Mouse (Mus musculus) liver, embryonic 12.5 days (tissue): ENCODE measurements around the gene Slamf7. TPM values are rescaled to one million over a fixed set of nuclear protein-coding genes. Genes with fewer than 3 reads are reported as not detected.
"Not testable (repeated sequence)": the region's sequence is repeated elsewhere in the genome, so short reads cannot be mapped to it uniquely, and the experiment has no call there.

Source experiments
- ATAC-seq: fragments of 200-750 bp; cut with Nextera tagmentation; 2 replicates; pipeline ENCODE4 v1.8.0; 2017; ENCODE audit warnings: moderate number of reproducible peaks, mild to moderate bottlenecking, moderate library complexity
- H3K27ac ChIP-seq: fragments of 300-500 bp; sonication (generic); 2 replicates; pipeline ENCODE4 v1.5.1; 2016; ENCODE audit warnings: mild to moderate bottlenecking
- H3K27me3 ChIP-seq: fragments of 300-500 bp; sonication (generic); replicated peaks from 2 replicates; pipeline ENCODE4 v1.6.1; 2016; ENCODE audit warnings: mild to moderate bottlenecking, moderate library complexity
- H3K36me3 ChIP-seq: fragments of 300-500 bp; sonication (generic); 2 replicates; pipeline ENCODE4 v1.6.1; 2016; ENCODE audit warnings: mild to moderate bottlenecking, moderate library complexity
- H3K4me1 ChIP-seq: fragments of 300-500 bp; sonication (generic); 2 replicates; pipeline ENCODE4 v1.6.1; 2016
- H3K4me2 ChIP-seq: fragments of 300-500 bp; sonication (generic); 2 replicates; pipeline ENCODE4 v1.6.1; 2016; ENCODE audit warnings: mild to moderate bottlenecking, moderate library complexity
- H3K4me3 ChIP-seq: fragments of 300-500 bp; sonication (generic); 2 replicates; pipeline ENCODE4 v1.5.1; 2016; ENCODE audit warnings: mild to moderate bottlenecking, moderate library complexity
- H3K9ac ChIP-seq: fragments of 300-500 bp; sonication (generic); 2 replicates; pipeline ENCODE4 v1.6.1; 2016; ENCODE audit warnings: mild to moderate bottlenecking, moderate library complexity
- H3K9me3 ChIP-seq: fragments of 300-500 bp; sonication (generic); replicated peaks from 2 replicates; pipeline ENCODE4 v1.6.1; 2016; ENCODE audit warnings: mild to moderate bottlenecking, moderate library complexity
- WGBS: fragments of 180-500 bp; shearing (Covaris S2); methylation state at CpG from one replicate; pipeline ENCODE4 v1.1.7; 2016; ENCODE audit not compliant: insufficient replicate concordance; 5-methylcytosine and 5-hydroxymethylcytosine counted together
- polyA plus RNA-seq: library from polyadenylated mRNA; unstranded; fragments of >200 nt; fragmentation: Nextera tagmentation; extraction: Ambion mirVana; gene quantifications from 2 replicates; pipeline ENCODE4 v1.2.1, GENCODE M21; 2016

The Slamf7 gene
- not detected in 2 replicates for polyA plus RNA-seq

- Histone ChIP-seq H3K36me3 (no peaks in the 10 kb centered on the region), H3K9me3 (no peaks in the 10 kb centered on the region), H3K27ac (no peak within 1 kb of the TSS), H3K4me3 (no peak within 1 kb of the TSS), H3K9ac (no peak within 1 kb of the TSS), H3K4me2 (no peak within 1 kb of the TSS), H3K27me3 (0 out of 2 replicates have a peak, but pooled peaks cover 5% of the 10 kb centered on the region), H3K4me1 (no peaks in the 10 kb centered on the region)
- 77% methylated on average over 5 of the region's 5 CpGs for WGBS
- no peak for ATAC-seq
These were observed at the start of gene Slamf7 for GRCm38 (mm10) chr1:171652734-171653133. Slamf7 (minus strand) TSS chr1:171653035.

DNA sequence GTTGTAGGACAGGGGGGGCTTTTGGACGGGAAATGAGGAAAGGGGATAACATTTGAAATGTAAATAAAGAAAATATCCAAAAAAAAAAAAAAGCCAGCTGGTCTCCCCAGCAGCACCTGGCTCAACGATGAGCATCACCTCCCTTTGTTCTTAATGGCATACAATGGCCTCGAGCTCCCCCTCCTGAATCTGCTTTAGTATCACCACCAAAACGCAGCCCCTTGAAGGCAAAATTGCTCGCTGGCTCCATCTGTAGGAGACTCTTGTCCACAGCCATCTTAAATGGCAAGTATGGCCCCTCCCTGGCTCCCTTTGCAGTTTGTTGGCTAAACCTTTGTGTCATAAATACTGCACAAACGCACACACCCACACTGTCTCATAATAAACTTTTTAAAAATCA lies 46.1 kb upstream of the Slamf7 start:
- H3K9ac ChIP-seq = no peak overlapping the region
- 18% methylated on average over 6 of the region's 6 CpGs for WGBS
- H3K4me3 ChIP-seq = no peak overlapping the region
- ATAC-seq = no peak
- H3K4me2 ChIP-seq = no peak overlapping the region
- no peaks in the 10 kb centered on the region for H3K36me3 ChIP-seq
- no peaks in the 10 kb centered on the region for H3K27me3 ChIP-seq
- no peak overlapping the region for H3K27ac ChIP-seq
- no peaks in the 10 kb centered on the region for H3K4me1 ChIP-seq
- H3K9me3 ChIP-seq = no peaks in the 10 kb centered on the region

DNA sequence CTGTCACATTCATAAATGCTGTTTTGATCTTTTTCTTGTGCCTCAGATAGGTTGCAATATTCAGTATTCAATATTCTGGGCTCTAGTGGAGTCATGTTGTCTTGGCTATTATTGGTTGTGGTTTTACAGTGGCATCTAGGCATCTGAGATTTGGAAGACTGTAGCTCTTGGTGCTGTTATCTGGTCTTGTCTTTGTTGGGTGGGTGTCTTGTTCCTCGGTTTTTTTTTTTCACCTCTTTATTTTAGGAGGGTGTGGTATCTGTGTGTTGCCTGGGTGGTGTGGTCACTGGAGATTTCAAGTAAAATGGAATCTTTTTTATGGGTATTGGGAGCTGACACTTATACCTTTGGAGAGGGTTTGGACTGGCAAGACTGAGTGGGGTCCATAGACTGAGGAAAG lies 41.1 kb upstream of the Slamf7 start:
- no peak for ATAC-seq
- Histone ChIP-seq H3K9ac (no peak overlapping the region), H3K27ac (no peak overlapping the region), H3K9me3 (no peaks in the 10 kb centered on the region), H3K4me2 (no peak overlapping the region), H3K27me3 (no peaks in the 10 kb centered on the region), H3K4me3 (no peak overlapping the region), H3K36me3 (no peaks in the 10 kb centered on the region), H3K4me1 (no peaks in the 10 kb centered on the region)
- 29% methylated on average over 1 of the region's 1 CpGs for WGBS

- no peak overlapping the region for H3K4me2 ChIP-seq
- 62% methylated on average over 4 of the region's 4 CpGs for WGBS
- H3K9ac ChIP-seq = no peak overlapping the region
- H3K36me3 ChIP-seq = no peaks in the 10 kb centered on the region
- H3K9me3 ChIP-seq = no peaks in the 10 kb centered on the region
- H3K4me3 ChIP-seq = no peak overlapping the region
- no peak for ATAC-seq
- H3K4me1 ChIP-seq = no peaks in the 10 kb centered on the region
- no peak overlapping the region for H3K27ac ChIP-seq
- H3K27me3 ChIP-seq = no peaks in the 10 kb centered on the region
These were observed 34.5 kb upstream of the Slamf7 start for GRCm38 (mm10) chr1:171687320-171687719.

GRCm38 (mm10) chr1:171684923-171685322 lies 32.1 kb upstream of the Slamf7 start:
- ATAC-seq = no peak
- no peaks in the 10 kb centered on the region for H3K36me3 ChIP-seq
- peaks cover 13% of the 10 kb centered on the region for H3K4me1 ChIP-seq
- no peak overlapping the region for H3K9ac ChIP-seq
- H3K4me2 ChIP-seq = no peak overlapping the region
- WGBS = 73% methylated on average over 9 of the region's 9 CpGs
- H3K9me3 ChIP-seq = no peaks in the 10 kb centered on the region
- no peaks in the 10 kb centered on the region for H3K27me3 ChIP-seq
- no peak overlapping the region for H3K27ac ChIP-seq
- H3K4me3 ChIP-seq = no peak overlapping the region

- 0 out of 2 replicates have a peak within 1 kb of the TSS, but pooled peaks have one; percentile 25 for H3K27ac ChIP-seq
- peaks cover 13% of the 10 kb centered on the region for H3K4me1 ChIP-seq
- 0 out of 2 replicates have a peak within 1 kb of the TSS, but pooled peaks have one; percentile 11 for H3K4me3 ChIP-seq
- 45% methylated on average over 14 of the region's 14 CpGs for WGBS
- H3K36me3 ChIP-seq = no peaks in the 10 kb centered on the region
- H3K27me3 ChIP-seq = no peaks in the 10 kb centered on the region
- H3K9me3 ChIP-seq = no peaks in the 10 kb centered on the region
- 0 out of 2 replicates have a peak within 1 kb of the TSS, but pooled peaks have one; percentile 12 for H3K4me2 ChIP-seq
- no peak for ATAC-seq
- H3K9ac ChIP-seq = no peak within 1 kb of the TSS
These were observed 28.9 kb upstream of the Slamf7 start, which contains the start of gene Cd48 for GRCm38 (mm10) chr1:171681531-171682299. Cd48 (plus strand) TSS chr1:171682009.

DNA sequence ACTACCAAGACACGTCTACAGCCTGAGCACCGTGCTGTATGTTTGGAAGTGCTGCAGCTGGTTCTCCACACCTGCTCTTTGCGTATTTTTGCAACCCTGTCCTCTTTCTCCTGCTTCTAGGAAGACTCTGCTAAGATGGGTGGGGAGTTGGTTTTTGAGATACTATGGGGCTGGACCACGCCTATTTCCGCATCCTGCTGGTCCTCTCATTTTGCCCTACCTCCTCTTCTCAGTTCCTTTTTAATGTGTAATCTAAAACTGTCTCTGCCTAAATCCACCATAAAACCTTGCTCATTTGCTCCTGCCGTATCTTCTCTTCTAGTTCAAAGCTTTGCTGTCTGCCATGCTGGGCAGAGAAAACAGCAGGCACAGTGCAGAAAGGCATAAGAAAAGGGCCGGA lies 28.2 kb upstream of the Slamf7 start:
- no peaks in the 10 kb centered on the region for H3K9me3 ChIP-seq
- no peak overlapping the region for H3K4me2 ChIP-seq

DNA sequence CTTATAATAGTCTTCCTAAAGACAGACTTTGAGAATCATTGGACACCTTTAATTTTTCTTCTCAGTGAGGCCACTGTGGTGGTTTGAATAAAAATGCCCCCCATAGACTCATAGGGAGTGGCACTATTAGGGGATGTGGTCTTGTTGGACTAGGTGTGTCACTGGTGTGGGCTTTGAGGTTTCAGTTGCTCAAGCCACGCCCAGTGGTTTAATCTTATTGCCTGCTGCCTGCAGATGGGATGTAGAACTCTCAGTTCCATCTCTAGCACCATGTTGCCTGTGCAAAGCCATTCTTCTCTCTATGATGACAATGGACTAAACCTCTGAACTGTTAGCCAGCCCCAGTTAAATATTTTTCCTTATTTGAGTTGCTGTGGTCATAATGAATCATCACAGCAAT lies 24.9 kb upstream of the Slamf7 start:
- Histone ChIP-seq H3K4me3 (no peak overlapping the region), H3K27me3 (no peaks in the 10 kb centered on the region), H3K4me1 (peaks cover 27% of the 10 kb centered on the region), H3K4me2 (no peak overlapping the region), H3K9me3 (no peaks in the 10 kb centered on the region), H3K27ac (no peak overlapping the region), H3K9ac (no peak overlapping the region), H3K36me3 (no peaks in the 10 kb centered on the region)
- peak; percentile 30; the same call in 1 of the 2 replicates for ATAC-seq
- 27% methylated on average over 1 of the region's 1 CpGs for WGBS

More for the DNA sequence above, 28.2 kb upstream of the Slamf7 start:
- Histone ChIP-seq H3K36me3 (no peaks in the 10 kb centered on the region), H3K27me3 (no peaks in the 10 kb centered on the region), H3K9ac (no peak overlapping the region), H3K4me1 (peaks cover 13% of the 10 kb centered on the region), H3K27ac (no peak overlapping the region), H3K4me3 (no peak overlapping the region)
- ATAC-seq = no peak
- 53% methylated on average over 7 of the region's 7 CpGs for WGBS

- no peak overlapping the region for H3K4me3 ChIP-seq
- ATAC-seq = peak; percentile 87
- WGBS = 28% methylated on average over 1 of the region's 1 CpGs
- H3K9ac ChIP-seq = no peak overlapping the region
- H3K4me1 ChIP-seq = peaks cover 15% of the 10 kb centered on the region
- H3K27me3 ChIP-seq = no peaks in the 10 kb centered on the region
- no peak overlapping the region for H3K4me2 ChIP-seq
- no peaks in the 10 kb centered on the region for H3K9me3 ChIP-seq
- no peaks in the 10 kb centered on the region for H3K36me3 ChIP-seq
- H3K27ac ChIP-seq = peak overlapping the region; percentile 57; the same call in 1 of the 2 replicates
These were observed 21.6 kb upstream of the Slamf7 start for GRCm38 (mm10) chr1:171674467-171674866.

DNA sequence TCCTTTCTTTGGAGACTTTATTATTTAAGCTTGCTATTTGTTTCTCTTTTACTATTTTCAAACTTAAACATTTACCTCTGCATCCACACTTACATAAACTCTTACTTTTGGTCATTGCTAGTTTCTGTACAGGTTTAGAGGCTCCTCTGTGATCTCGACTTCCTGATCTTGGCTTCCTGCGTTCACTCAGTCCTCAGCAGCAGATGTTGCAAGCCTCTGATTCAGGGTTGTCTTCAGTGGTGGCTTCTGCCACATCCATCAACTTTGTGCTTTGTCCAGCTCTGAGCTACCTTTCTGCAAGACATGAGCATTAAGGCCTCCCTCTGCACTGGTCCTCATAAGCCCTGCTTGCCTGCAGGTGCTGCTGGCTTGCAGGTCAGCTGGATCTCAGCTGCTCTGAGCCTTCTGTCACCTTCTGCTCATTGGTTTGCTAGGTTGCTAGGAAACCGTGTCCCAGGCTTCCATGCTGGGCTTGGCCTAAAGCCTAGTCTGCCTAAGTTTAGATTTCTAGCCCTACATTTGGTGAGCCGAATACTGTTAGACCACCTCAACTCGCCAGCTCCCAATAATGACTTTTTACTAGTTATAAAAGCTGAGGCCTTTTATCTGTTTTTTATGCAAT lies 20.1 kb upstream of the Slamf7 start:
- no peaks in the 10 kb centered on the region for H3K9me3 ChIP-seq
- 53% methylated on average over 5 of the region's 5 CpGs for WGBS
- no peak overlapping the region for H3K27ac ChIP-seq
- H3K27me3 ChIP-seq = no peaks in the 10 kb centered on the region
- H3K4me1 ChIP-seq = peaks cover 15% of the 10 kb centered on the region
- no peak overlapping the region for H3K4me3 ChIP-seq
- ATAC-seq = no peak
- H3K4me2 ChIP-seq = no peak overlapping the region
- H3K36me3 ChIP-seq = no peaks in the 10 kb centered on the region
- H3K9ac ChIP-seq = no peak overlapping the region

DNA sequence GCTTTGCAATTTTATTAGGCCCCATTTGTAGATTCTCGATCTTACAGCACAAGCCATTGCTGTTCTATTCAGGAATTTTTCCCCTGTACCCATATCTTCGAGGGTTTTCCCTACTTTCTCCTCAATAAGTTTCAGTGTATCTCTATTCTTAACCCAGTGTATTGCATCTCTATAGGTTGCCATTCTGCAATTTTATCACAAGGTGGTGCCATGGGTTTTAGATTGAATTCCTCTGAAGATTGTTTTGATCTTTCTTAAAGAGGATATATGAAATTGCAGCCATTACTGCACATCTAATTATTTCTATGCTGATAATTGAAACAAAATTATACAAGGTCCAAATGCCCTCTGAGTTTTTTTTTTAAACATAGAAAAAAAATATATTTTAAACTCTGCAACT lies 19.6 kb upstream of the Slamf7 start:
- 60% methylated on average over 2 of the region's 2 CpGs for WGBS
- not testable (repeated sequence) for H3K27me3 ChIP-seq, H3K9me3 ChIP-seq, H3K4me3 ChIP-seq, H3K9ac ChIP-seq, H3K4me2 ChIP-seq, H3K27ac ChIP-seq, H3K36me3 ChIP-seq, ATAC-seq
- peaks cover 15% of the 10 kb centered on the region for H3K4me1 ChIP-seq

GRCm38 (mm10) chr1:171667160-171667559 lies 14.3 kb upstream of the Slamf7 start:
- no peak for ATAC-seq
- Histone ChIP-seq H3K27me3 (no peaks in the 10 kb centered on the region), H3K9ac (no peak overlapping the region), H3K4me3 (no peak overlapping the region), H3K4me2 (no peak overlapping the region), H3K4me1 (no peaks in the 10 kb centered on the region), H3K27ac (no peak overlapping the region), H3K36me3 (no peaks in the 10 kb centered on the region), H3K9me3 (no peaks in the 10 kb centered on the region)
- 59% methylated on average over 1 of the region's 1 CpGs for WGBS
